Mouse (Mus musculus) embryonic fibroblast, embryonic 13.5 days (primary cell): ENCODE results near the gene Pnpo. TPM values are rescaled to one million over a fixed set of nuclear protein-coding genes. Genes with fewer than 3 reads are reported as not detected.

Experiments used
- H3K27ac ChIP-seq: 2 replicates; pipeline ENCODE4 v1.5.1; 2012; ENCODE audit warnings: low read length, control low read depth, inconsistent platforms; ENCODE audit not compliant: insufficient read depth
- H3K4me1 ChIP-seq: 2 replicates; pipeline ENCODE4 v1.6.1; 2011; ENCODE audit warnings: low read length; ENCODE audit not compliant: control insufficient read depth, insufficient read depth
- H3K4me3 ChIP-seq: 2 replicates; pipeline ENCODE4 v1.5.1; 2011; ENCODE audit warnings: mild to moderate bottlenecking, control low read depth, low read length; ENCODE audit not compliant: insufficient read depth
- CTCF ChIP-seq: IDR thresholded peaks from 2 replicates; pipeline ENCODE4 v1.5.1; 2011; ENCODE audit warnings: mild to moderate bottlenecking, control low read depth, low read length, moderate library complexity, borderline replicate concordance; ENCODE audit not compliant: insufficient read depth
- POLR2A ChIP-seq: IDR thresholded peaks from 2 replicates; pipeline ENCODE4 v1.6.1; 2011; ENCODE audit warnings: low read depth, mild to moderate bottlenecking, control low read depth, low read length, moderate library complexity
- polyA plus RNA-seq: library from polyadenylated mRNA; stranded (reverse); fragments of >200 nt; gene quantifications from 2 replicates; pipeline ENCODE4 v1.2.4, GENCODE M21; 2011; ENCODE audit warnings: low read depth; ENCODE audit not compliant: missing spikeins, insufficient read length

Gene Pnpo
- polyA plus RNA-seq, 1 experiment = 6.8 TPM

DNA sequence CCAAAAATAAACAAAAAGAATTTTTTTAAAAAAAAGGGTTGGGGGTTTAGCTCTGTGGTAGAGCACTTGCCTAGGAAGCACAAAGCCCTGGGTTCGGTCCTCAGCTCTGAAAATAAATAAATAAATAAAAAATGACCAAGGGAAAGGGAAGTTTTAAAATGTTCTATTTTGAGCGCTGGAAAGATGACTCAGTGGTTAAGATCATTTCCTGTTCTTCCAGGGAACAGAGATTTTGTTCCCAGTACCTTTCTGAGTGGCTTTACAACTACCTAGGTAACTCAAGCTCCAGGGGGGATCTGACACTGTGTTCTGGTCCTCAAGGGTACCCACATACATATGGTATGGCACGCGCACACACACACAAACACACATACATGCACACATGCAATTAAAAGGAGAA, 47.9 kb downstream of the Pnpo start:
- no peak for TF ChIP-seq POLR2A
- no peak for TF ChIP-seq CTCF
- peaks cover 6% of the 10 kb centered on the region; the same call in 1 of the 2 replicates for H3K4me1 ChIP-seq
- no peak overlapping the region for H3K4me3 ChIP-seq
- H3K27ac ChIP-seq = peak overlapping the region; percentile 35; the same call in 1 of the 2 replicates

- Histone ChIP-seq H3K4me1 (peaks cover 6% of the 10 kb centered on the region; the same call in 1 of the 2 replicates), H3K27ac (no peak overlapping the region), H3K4me3 (no peak overlapping the region)
- TF ChIP-seq CTCF (no peak), POLR2A (no peak)
Measured at GRCm38 (mm10) chr11:96893203-96893842, 50.5 kb downstream of the Pnpo start.

GRCm38 (mm10) chr11:96891784-96892527, 51.8 kb downstream of the Pnpo start:
- TF ChIP-seq POLR2A (no peak), CTCF (no peak)
- no peak overlapping the region for H3K27ac ChIP-seq
- H3K4me3 ChIP-seq = no peak overlapping the region
- H3K4me1 ChIP-seq = peaks cover 6% of the 10 kb centered on the region; the same call in 1 of the 2 replicates

Other genes starting within 250 kb of the Pnpo start
- 31.1 and 32.5 TPM in 2 replicates for gene Snx11, start 166.4 kb downstream of the Pnpo start, polyA plus RNA-seq
- gene Cbx1, start 154.9 kb downstream of the Pnpo start, polyA plus RNA-seq = 61.1 and 90.9 TPM in 2 replicates
- gene Nfe2l1, start 114.0 kb downstream of the Pnpo start, polyA plus RNA-seq = 370 and 371 TPM in 2 replicates
- gene Copz2, start 94.1 kb downstream of the Pnpo start, polyA plus RNA-seq = 172 and 187 TPM in 2 replicates
- gene Cdk5rap3, start 27.5 kb downstream of the Pnpo start, polyA plus RNA-seq = 47.6 and 55.7 TPM in 2 replicates
- gene Prr15l, start 15.9 kb downstream of the Pnpo start, polyA plus RNA-seq = not detected in 2 replicates
- gene Sp2, start 39.0 kb upstream of the Pnpo start, polyA plus RNA-seq = 11.9 and 12.3 TPM in 2 replicates
- 0.33 and 0.35 TPM in 2 replicates for gene Sp6, start 69.4 kb upstream of the Pnpo start, polyA plus RNA-seq
- gene Scrn2, start 86.0 kb upstream of the Pnpo start, polyA plus RNA-seq = 6.9 and 9.7 TPM in 2 replicates
- 0.65 and 0.87 TPM in 2 replicates for gene Lrrc46, start 97.4 kb upstream of the Pnpo start, polyA plus RNA-seq
- gene Mrpl10, start 97.6 kb upstream of the Pnpo start, polyA plus RNA-seq = 62.8 and 64.8 TPM in 2 replicates
- gene Osbpl7, start 106.6 kb upstream of the Pnpo start, polyA plus RNA-seq = 7.3 and 9.7 TPM in 2 replicates
- gene Tbx21, start 171.3 kb upstream of the Pnpo start, polyA plus RNA-seq = not detected in 2 replicates
- gene Tbkbp1, start 207.5 kb upstream of the Pnpo start, polyA plus RNA-seq = 12.1 and 13.6 TPM in 2 replicates
- 272 and 280 TPM in 2 replicates for gene Kpnb1, start 243.9 kb upstream of the Pnpo start, polyA plus RNA-seq